Mouse (Mus musculus): Measurements from ENCODE around the gene Sult2b1. TPM values are rescaled to one million over a fixed set of nuclear protein-coding genes. Genes with fewer than 3 reads are reported as not detected.
A peak's percentile ranks its signal among the peaks of the same experiment; 100 is the strongest.

The Sult2b1 gene
- polyA plus RNA-seq, 1 experiment, result 2.3 TPM

DNA sequence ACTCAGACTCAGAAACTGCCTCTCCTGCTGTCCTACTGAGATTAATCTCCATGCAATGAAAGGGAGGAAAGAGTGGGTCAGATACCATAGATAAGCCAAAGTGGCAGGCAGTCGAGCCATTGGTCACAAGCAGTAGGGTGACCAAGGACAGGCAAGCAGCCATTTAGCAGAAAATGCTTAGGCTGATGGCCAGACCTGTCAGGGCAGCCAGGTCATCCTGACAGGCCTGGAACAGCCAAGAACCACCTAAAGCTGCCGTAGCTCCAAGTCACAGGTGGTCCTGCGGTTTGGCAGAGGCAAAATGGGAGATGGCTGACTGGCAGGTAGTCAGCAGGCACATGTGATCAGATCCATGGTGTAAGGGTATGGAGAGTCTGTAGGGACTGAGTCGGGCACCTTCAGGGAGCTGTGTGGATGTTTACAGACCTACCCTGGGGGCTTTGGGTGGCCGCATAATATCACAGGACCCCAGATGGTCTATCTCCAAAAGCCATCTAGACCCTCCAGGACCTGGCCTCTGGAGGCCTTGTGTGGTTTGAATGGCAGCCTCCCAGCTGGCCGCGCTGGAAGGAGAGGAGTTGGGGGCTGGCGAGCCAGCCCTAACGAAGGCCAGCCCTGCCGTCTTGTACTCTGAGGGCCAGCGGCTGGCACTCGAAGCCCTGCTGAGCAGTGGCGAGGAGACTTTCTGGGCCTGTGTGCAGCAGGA lies 62.7 kb downstream of the Sult2b1 start:
- DNase-seq (ENCODE audit: low read depth), result no peak
- TF ChIP-seq CTCF (IDR thresholded peaks at IDR 0.05; ENCODE audit: borderline replicate concordance, extremely low read depth, insufficient read depth, insufficient read length), result no peak
- no peak for TF ChIP-seq POLR2A (IDR thresholded peaks at IDR 0.05; ENCODE audit: borderline replicate concordance, extremely low read depth, insufficient read depth, insufficient read length, poor library complexity, severe bottlenecking)

DNA sequence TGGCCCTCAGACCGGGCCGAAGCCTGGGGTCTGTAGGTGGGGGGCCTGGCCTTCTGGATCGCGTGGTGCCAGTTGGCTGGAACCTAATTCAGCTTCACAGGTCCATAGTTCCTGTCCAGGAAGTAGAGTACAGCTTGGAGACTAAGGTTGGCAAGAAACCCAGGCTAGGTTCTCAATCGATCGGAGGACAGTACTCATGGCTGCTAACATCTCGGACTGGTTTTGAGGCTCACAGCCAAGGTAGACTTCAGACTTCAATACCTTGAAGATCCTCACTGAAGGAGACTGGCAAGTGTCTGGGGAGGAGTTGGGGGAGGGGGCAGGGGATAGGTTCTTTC lies 63.3 kb downstream of the Sult2b1 start:
- TF ChIP-seq CTCF (IDR thresholded peaks at IDR 0.05; ENCODE audit: borderline replicate concordance, extremely low read depth, insufficient read depth, insufficient read length) (no peak), POLR2A (IDR thresholded peaks at IDR 0.05; ENCODE audit: borderline replicate concordance, extremely low read depth, insufficient read depth, insufficient read length, poor library complexity, severe bottlenecking) (no peak)
- DNase-seq (ENCODE audit: low read depth), result no peak

DNA sequence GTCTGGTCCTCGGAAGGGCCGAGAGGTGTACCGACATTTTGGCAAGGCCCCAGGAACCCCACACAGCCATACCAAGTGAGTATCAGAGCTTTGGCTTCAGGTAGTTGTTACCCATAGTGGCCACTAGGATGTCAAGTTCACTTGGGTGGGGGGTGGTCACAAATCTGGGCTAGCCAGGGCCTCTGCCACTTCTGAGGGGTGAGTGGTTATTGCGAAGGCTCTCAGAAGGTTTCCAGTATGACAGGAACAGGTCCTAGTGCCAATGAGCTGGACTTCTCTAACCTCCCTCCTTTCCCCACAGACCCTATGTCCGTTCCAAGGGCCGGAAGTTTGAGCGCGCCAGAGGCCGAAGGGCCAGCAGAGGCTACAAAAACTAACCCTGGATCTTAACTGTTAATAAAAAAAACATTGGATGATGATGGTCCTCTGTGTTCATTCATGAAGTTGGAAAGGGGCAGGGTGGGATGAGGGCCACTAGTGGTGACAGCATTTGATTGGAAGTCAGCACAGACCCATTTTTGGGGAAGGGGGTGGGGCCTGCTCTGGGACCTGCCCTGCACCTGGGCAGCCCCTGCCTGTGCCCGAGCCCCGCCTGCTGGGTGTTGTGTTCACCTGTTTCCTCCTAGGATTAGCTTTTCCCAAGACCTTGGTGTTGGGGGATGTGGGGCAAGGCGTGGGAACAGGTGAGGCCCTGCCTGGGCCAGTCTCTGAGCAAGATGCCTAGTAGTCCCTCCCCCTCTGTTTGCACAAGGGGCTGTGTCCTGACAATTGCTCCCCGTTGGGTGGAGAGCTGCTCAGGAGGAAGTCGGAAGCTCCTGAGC lies 63.8 kb downstream of the Sult2b1 start, which contains the start of gene Fam83e:
Gene Fam83e (plus strand): TSS at position 800 of the 821 bp plus-strand sequence.
- TF ChIP-seq CTCF (IDR thresholded peaks at IDR 0.05; ENCODE audit: borderline replicate concordance, extremely low read depth, insufficient read depth, insufficient read length), result peak; percentile 23; the same call in 1 of the 2 replicates
- TF ChIP-seq POLR2A (IDR thresholded peaks at IDR 0.05; ENCODE audit: borderline replicate concordance, extremely low read depth, insufficient read depth, insufficient read length, poor library complexity, severe bottlenecking), result no peak
- no peak for DNase-seq (ENCODE audit: low read depth)

DNA sequence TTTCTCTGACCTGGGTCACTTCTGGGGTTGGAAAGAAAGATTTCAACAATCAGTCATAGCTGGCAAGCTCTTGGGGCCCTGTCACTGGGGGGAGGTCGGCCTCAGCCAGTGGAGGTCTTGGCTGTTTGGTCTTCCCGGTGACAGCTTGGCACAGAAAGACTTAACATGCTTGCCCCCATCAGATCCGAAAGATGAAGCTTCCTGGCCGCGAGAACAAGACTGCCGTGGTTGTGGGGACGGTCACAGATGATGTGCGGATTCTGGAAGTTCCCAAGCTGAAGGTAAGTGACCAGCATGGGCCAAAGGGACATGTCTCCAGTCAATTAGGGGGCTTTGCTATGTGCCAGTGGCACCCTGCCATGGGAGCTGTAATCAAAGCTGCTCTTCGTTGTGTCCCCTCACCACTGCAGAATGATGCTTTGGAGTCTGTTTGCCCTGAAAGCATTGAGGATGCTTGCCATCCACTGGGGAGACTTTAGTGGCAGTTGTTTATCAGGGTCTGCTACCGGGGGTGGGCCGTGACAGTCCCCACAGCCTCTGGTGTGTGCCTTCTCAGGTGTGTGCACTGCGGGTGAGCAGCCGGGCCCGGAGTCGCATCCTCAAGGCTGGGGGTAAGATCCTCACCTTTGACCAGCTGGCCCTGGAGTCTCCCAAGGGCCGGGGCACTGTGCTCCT lies 64.6 kb downstream of the Sult2b1 start:
- TF ChIP-seq POLR2A (IDR thresholded peaks at IDR 0.05; ENCODE audit: borderline replicate concordance, extremely low read depth, insufficient read depth, insufficient read length, poor library complexity, severe bottlenecking) (no peak), CTCF (IDR thresholded peaks at IDR 0.05; ENCODE audit: borderline replicate concordance, extremely low read depth, insufficient read depth, insufficient read length) (no peak)

DNA sequence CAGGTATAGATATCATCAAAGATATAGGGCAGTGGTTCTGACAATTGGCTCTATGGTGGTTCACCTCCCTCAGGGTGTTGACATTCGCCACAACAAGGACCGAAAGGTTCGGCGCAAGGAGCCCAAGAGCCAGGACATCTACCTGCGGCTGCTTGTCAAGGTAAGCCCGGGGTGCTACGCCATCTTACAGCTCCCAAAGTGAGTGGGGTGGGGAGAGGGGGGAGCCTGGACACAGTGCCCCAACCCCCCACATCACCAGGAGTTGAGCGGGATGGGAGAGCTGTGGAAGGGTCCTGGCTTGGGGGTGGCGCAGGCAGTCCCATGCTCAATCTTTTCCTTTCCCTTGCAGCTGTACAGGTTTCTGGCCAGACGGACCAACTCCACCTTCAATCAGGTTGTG lies 65.3 kb downstream of the Sult2b1 start:
- DNase-seq (ENCODE audit: low read depth), result no peak
- TF ChIP-seq CTCF (IDR thresholded peaks at IDR 0.05; ENCODE audit: borderline replicate concordance, extremely low read depth, insufficient read depth, insufficient read length) (no peak), POLR2A (IDR thresholded peaks at IDR 0.05; ENCODE audit: borderline replicate concordance, extremely low read depth, insufficient read depth, insufficient read length, poor library complexity, severe bottlenecking) (no peak)

More for the DNA sequence above, 64.6 kb downstream of the Sult2b1 start:
- no peak for DNase-seq (ENCODE audit: low read depth)

DNA sequence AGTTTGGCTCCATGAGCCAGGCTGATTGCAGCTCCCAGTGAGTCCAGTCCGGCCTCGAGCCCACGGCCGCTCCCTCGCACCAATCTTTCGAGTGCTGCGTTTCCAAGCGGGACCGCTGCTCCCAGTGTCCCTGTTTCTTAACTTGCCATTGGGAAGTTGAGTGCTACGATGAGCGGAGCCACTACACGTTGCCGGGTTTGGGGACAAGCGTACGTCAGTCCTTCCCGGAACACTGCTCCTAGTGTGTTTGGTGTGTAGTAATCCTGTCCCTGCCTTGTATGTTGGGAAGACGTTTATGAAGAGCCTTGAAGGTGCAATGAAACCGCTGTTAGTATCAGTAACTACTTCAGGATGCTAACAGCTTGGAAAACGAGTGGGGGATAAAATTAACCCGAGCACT lies 66.1 kb downstream of the Sult2b1 start:
- DNase-seq (ENCODE audit: low read depth), result no peak
- TF ChIP-seq POLR2A (IDR thresholded peaks at IDR 0.05; ENCODE audit: borderline replicate concordance, extremely low read depth, insufficient read depth, insufficient read length, poor library complexity, severe bottlenecking) (no peak), CTCF (IDR thresholded peaks at IDR 0.05; ENCODE audit: borderline replicate concordance, extremely low read depth, insufficient read depth, insufficient read length) (no peak)

DNA sequence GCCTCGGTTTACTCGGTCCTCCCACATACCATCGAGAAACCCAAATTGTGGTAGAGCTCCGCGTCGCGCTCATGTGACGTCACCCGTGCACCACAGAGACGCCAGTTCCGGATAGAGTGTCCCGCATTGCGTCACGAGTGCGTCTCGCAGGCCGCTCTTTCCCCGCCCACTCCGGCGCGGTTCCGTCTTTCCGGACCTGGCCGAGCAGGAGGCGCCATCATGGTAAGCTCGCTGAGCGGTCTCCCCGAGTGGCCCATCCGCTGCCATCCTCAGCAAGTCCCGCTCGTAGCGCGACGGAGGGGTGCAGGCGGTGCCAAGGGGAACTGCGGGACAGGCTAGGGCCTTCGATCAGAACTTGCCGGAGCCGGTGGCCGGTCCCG lies 66.6 kb downstream of the Sult2b1 start, which contains the start of gene Sphk2:
Gene Sphk2 (minus strand): TSS at position 85 of the 380 bp plus-strand sequence.
- TF ChIP-seq POLR2A (IDR thresholded peaks at IDR 0.05; ENCODE audit: borderline replicate concordance, extremely low read depth, insufficient read depth, insufficient read length, poor library complexity, severe bottlenecking), result peak; percentile 85; the same call in 1 of the 2 replicates
- TF ChIP-seq CTCF (IDR thresholded peaks at IDR 0.05; ENCODE audit: borderline replicate concordance, extremely low read depth, insufficient read depth, insufficient read length), result no peak
- peak; percentile 99 for DNase-seq (ENCODE audit: low read depth)

DNA sequence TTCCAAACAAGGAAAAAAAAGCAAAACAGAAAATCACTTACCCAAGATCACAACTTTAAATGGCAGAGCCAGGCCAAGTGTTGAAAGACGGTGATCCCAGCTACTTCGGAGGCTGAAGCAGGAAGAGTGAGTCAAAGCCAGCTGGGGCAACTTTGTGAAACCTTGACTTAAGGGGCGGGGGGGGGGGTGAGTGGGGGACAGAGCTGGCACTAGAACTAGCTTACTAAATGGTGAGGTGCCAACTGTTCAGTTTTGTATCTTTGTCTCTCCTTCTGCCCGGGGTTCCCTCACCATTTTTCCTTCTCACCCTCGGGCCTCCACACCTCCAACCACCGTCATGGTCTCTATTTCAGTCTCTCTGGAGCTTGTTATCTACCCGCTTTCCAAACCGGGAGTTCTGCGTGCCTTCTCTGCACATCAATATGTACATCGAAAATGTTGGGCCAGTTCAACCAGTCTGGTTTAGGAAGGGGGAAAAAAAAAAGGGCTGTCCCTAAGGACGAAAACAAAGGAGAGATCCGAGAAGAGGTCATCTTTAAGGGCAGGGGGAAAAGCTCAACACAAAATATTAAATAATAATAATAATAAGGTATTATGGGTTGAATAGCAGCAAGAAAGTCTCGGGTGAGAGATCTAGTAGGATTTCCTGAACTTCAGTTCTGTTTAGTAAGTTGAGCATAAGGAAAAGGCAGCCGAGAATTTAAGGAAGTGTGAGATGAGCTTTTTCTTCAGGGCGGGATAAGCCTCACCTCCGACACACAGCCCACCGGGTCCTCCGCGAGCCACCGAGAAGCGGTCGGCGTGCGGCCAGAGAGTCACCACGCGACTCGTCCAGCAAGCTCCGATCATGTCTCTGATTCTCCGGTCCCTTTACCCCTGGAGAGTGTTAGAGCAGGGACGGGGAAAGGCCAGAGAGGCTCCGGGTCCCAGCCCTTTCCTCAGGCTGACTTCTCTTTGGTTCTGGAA lies 67.2 kb downstream of the Sult2b1 start:
- TF ChIP-seq POLR2A (IDR thresholded peaks at IDR 0.05; ENCODE audit: borderline replicate concordance, extremely low read depth, insufficient read depth, insufficient read length, poor library complexity, severe bottlenecking) (no peak), CTCF (IDR thresholded peaks at IDR 0.05; ENCODE audit: borderline replicate concordance, extremely low read depth, insufficient read depth, insufficient read length) (no peak)
- DNase-seq (ENCODE audit: low read depth), result no peak

DNA sequence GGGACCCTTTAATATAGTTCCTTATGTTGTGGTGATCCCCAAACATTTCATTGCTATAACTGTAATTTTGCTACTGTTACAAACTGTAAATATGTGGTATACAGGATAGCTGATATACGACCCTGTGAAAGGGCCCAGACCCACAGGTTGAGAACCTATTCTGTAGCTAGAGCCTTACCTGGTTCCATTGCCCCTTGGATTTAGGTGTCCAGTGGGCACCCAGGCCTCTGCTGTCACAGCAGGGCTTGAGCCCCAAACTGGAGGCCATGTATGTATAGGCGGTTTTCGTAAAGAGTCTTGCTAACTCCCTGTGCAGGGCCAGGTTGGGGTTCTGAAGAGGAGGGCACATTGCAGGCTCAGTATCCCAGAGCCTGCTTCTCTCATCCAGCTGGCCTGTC lies 68.0 kb downstream of the Sult2b1 start:
- no peak for DNase-seq (ENCODE audit: low read depth)
- TF ChIP-seq POLR2A (IDR thresholded peaks at IDR 0.05; ENCODE audit: borderline replicate concordance, extremely low read depth, insufficient read depth, insufficient read length, poor library complexity, severe bottlenecking) (no peak), CTCF (IDR thresholded peaks at IDR 0.05; ENCODE audit: borderline replicate concordance, extremely low read depth, insufficient read depth, insufficient read length) (no peak)

DNA sequence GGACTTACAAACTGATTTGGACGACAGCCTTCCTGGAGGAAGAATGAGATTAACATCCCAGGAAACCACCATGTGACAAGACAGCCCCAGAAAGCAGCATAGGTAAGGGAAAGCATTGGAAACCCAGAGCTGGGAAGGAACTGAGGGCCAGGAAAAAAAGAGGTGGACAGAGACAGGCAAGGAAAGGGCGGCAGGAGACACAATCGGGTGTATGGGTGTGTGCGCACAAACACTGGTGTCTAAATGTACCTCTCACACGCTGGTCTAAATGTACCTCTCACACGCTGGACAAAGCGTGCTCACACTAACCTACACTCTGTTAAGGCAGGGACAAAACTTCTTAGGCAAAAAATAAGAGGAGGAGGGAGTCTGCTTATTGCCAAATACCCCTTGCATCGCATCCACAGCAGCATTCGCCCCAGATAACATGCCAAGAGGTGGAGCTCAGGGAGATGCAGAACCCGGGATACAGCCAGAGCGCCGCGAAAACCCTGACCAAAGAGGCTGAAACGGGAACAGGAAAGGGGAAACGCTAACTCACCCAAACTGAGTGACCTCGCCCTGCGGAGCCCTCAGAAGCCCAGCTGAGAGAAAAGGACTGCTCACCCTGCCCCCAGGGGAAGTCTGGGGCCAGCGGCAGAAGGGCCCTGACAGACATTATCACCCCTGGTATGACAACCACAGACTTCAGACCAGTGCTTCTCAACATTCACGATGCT lies 68.6 kb downstream of the Sult2b1 start:
- TF ChIP-seq POLR2A (IDR thresholded peaks at IDR 0.05; ENCODE audit: borderline replicate concordance, extremely low read depth, insufficient read depth, insufficient read length, poor library complexity, severe bottlenecking) (no peak), CTCF (IDR thresholded peaks at IDR 0.05; ENCODE audit: borderline replicate concordance, extremely low read depth, insufficient read depth, insufficient read length) (no peak)
- no peak for DNase-seq (ENCODE audit: low read depth)
